Mouse (Mus musculus) limb, embryonic 11.5 days (tissue): ENCODE data around the gene Tbc1d1. TPM values are rescaled to one million over a fixed set of nuclear protein-coding genes. Genes with fewer than 3 reads are reported as not detected.

Source experiments
- ATAC-seq: fragments of 200-750 bp; cut with Nextera tagmentation; 2 replicates; pipeline ENCODE4 v1.8.0; 2017; ENCODE audit warnings: low read depth; ENCODE audit not compliant: insufficient number of reproducible peaks, low FRiP score, low TSS enrichment
- DNase-seq: peaks from one replicate; pipeline ENCODE4 v3.0.0-alpha.2; 2015; ENCODE audit warnings: low spot score
- H3K27ac ChIP-seq: fragments of 300-500 bp; sonication (generic); replicated peaks from 2 replicates; pipeline ENCODE4 v1.5.1; 2014; ENCODE audit warnings: low read depth, mild to moderate bottlenecking, low read length
- H3K27me3 ChIP-seq: fragments of 300-500 bp; sonication (generic); 2 replicates; pipeline ENCODE4 v1.6.1; 2014; ENCODE audit warnings: mild to moderate bottlenecking, low read length, mixed read lengths; ENCODE audit not compliant: control insufficient read depth, insufficient read depth
- H3K36me3 ChIP-seq: fragments of 300-500 bp; sonication (generic); 2 replicates; pipeline ENCODE4 v1.6.1; 2014; ENCODE audit warnings: mild to moderate bottlenecking, low read length, moderate library complexity, mixed read lengths; ENCODE audit not compliant: control insufficient read depth, insufficient read depth
- H3K4me1 ChIP-seq: fragments of 300-500 bp; sonication (generic); 2 replicates; pipeline ENCODE4 v1.6.1; 2014; ENCODE audit warnings: low read length, mixed read lengths; ENCODE audit not compliant: control insufficient read depth, insufficient read depth
- H3K4me2 ChIP-seq: fragments of 300-500 bp; sonication (generic); 2 replicates; pipeline ENCODE4 v1.6.1; 2014; ENCODE audit warnings: low read depth, mild to moderate bottlenecking, moderate library complexity; ENCODE audit not compliant: severe bottlenecking
- H3K4me3 ChIP-seq: fragments of 300-500 bp; sonication (generic); 2 replicates; pipeline ENCODE4 v1.5.1; 2014; ENCODE audit warnings: low read depth, low read length
- H3K9ac ChIP-seq: fragments of 300-500 bp; sonication (generic); 2 replicates; pipeline ENCODE4 v1.6.1; 2014; ENCODE audit warnings: mild to moderate bottlenecking, low read length
- H3K9me3 ChIP-seq: fragments of 300-500 bp; sonication (generic); 2 replicates; pipeline ENCODE4 v1.6.1; 2016; ENCODE audit warnings: low read length; ENCODE audit not compliant: control insufficient read depth
- WGBS: fragments of 180-500 bp; shearing (Covaris S2); extraction: QIAGEN DNeasy Blood & Tissue Kit; methylation state at CpG from one replicate; pipeline ENCODE4 v1.1.7; 2014; 5-methylcytosine and 5-hydroxymethylcytosine counted together
- polyA plus RNA-seq: library from polyadenylated mRNA; unstranded; fragments of >200 nt; fragmentation: Nextera tagmentation; extraction: Ambion mirVana; gene quantifications from 2 replicates; pipeline ENCODE4 v1.2.1, GENCODE M21; 2014

Tbc1d1 gene
- polyA plus RNA-seq, 1 experiment from 2014 or later = 31.9 TPM

DNA sequence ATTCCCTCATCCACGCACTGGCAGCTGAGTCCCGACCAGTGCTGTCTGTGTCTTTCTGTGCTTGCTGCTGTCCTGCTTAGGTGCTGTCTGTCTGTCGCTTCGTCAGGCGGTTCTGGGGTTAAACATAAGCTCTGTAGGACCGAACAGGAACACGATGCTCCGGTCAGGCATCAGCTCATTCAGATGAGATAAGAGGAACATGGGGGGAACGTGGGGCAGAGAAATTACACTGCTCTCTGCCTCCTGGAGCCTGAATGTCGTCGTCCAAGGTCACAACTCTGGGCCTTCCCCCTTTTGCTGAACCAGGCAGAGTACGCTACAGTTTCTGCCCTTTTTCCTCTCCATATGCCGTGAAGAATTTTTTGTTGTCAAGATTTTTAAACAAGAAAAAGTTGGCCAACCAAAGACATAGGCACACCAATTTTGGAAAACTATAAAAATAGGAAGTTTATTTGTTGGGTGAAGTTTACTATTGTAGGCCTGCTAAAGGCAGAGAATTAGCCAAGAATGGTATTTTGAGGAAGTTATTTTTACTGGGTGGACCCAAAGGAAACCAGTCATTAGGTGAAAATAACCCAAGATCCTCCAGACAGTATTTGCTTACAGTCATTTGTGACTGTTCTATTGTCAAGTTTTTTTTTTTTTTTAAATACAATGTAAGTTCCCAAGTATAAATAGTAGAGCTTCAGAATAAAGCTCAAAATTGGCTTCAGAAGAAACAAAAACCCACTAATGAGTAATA is 85.0 kb downstream of the Tbc1d1 start:
- Histone ChIP-seq H3K36me3 (no peaks in the 10 kb centered on the region), H3K27me3 (no peaks in the 10 kb centered on the region), H3K9me3 (no peaks in the 10 kb centered on the region), H3K4me3 (no peak overlapping the region), H3K4me2 (no peak overlapping the region), H3K27ac (no peak overlapping the region), H3K9ac (no peak overlapping the region), H3K4me1 (no peaks in the 10 kb centered on the region; the same call in 1 of the 2 replicates)
- DNase-seq (no peak), ATAC-seq (no peak)
- 81% methylated on average over 13 of the region's 13 CpGs for WGBS

DNA sequence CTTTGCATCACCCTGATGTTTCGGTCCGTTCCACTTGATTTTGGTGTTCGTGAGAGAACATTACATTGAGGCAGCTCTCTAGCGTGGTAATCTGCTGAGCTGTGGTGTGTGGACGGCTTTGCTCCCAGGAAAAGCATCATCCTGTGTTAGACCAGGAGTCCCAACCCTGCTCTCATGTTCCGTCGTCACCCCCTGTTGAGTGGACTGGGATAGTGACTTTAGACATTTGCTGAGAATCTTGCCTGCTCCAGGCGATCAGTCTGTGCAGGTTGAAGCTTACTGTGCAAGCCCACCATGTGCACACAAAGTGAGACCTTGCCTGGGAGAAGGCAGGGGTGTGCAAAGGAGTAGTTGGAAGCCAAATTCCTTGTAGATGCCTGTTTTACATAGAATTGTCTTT is 85.8 kb downstream of the Tbc1d1 start:
- H3K4me1 ChIP-seq = no peaks in the 10 kb centered on the region; the same call in 1 of the 2 replicates
- ATAC-seq (no peak), DNase-seq (no peak)
- no peaks in the 10 kb centered on the region for H3K36me3 ChIP-seq
- H3K27ac ChIP-seq = no peak overlapping the region
- H3K4me3 ChIP-seq = no peak overlapping the region
- 91% methylated on average over 8 of the region's 8 CpGs for WGBS
- no peaks in the 10 kb centered on the region for H3K9me3 ChIP-seq
- H3K9ac ChIP-seq = no peak overlapping the region
- H3K4me2 ChIP-seq = no peak overlapping the region
- no peaks in the 10 kb centered on the region for H3K27me3 ChIP-seq

DNA sequence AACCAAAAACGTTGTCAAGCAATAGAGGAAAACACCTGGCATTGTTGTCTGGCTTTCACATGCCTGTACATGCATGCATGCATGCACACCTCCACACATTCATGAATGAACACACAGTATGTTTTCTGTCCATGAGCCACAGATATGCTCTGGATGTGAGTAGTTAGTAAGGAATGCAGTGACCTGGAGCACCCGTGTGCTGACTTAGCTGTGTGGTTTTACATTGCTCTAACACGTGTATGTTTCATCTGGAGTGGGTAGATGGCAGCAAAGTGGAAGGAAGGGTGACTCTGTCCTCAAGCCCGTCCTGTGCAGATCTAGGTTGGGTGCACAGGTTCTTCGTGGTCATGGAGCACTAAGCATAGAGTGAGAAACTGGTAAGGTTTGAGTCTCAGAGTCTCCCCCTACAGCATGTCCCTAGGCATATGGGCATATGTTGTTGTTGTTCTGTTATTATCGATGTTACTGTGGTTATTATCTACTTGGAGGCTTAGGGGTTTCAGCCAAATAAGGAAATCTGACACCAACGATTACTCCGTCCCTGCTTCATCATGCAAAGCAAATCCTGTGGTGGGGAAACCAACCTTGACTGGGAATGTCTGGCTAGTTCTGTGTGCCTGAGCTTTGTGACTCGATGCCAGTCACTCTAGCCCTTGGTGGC is 86.8 kb downstream of the Tbc1d1 start:
- no peak overlapping the region for H3K9ac ChIP-seq

DNA sequence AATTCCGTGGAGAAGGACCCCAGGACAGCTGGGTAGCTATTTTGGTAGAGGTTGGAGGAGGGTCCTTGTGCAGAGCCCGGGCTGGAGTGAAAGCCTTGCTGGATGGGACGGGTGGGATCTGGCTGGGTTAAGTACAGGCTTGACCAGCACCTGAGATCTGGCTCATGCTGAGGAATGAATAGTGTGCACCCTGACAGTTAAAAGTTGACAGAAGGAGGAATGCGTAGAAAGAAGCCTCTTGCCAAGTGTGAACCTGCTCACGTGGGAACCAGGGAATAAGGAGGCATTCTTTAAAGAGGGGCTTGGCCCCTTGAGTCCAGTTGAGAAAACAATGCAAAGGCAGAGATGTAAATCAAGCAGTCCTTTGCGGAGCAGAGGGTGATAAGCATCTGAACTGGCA is 87.6 kb downstream of the Tbc1d1 start:
- no peaks in the 10 kb centered on the region for H3K36me3 ChIP-seq
- DNase-seq (no peak), ATAC-seq (no peak)
- H3K27ac ChIP-seq = no peak overlapping the region
- 56% methylated on average over 6 of the region's 6 CpGs for WGBS
- no peak overlapping the region for H3K4me3 ChIP-seq
- no peaks in the 10 kb centered on the region for H3K9me3 ChIP-seq
- H3K27me3 ChIP-seq = no peaks in the 10 kb centered on the region
- no peak overlapping the region for H3K4me2 ChIP-seq
- no peaks in the 10 kb centered on the region; the same call in 1 of the 2 replicates for H3K4me1 ChIP-seq
- no peak overlapping the region for H3K9ac ChIP-seq

More for the DNA sequence above, 86.8 kb downstream of the Tbc1d1 start:
- DNase-seq (no peak), ATAC-seq (no peak)
- Histone ChIP-seq H3K9me3 (no peaks in the 10 kb centered on the region), H3K4me3 (no peak overlapping the region), H3K4me1 (no peaks in the 10 kb centered on the region; the same call in 1 of the 2 replicates), H3K36me3 (no peaks in the 10 kb centered on the region), H3K4me2 (no peak overlapping the region), H3K27me3 (no peaks in the 10 kb centered on the region), H3K27ac (no peak overlapping the region)
- WGBS = 78% methylated on average over 9 of the region's 9 CpGs

DNA sequence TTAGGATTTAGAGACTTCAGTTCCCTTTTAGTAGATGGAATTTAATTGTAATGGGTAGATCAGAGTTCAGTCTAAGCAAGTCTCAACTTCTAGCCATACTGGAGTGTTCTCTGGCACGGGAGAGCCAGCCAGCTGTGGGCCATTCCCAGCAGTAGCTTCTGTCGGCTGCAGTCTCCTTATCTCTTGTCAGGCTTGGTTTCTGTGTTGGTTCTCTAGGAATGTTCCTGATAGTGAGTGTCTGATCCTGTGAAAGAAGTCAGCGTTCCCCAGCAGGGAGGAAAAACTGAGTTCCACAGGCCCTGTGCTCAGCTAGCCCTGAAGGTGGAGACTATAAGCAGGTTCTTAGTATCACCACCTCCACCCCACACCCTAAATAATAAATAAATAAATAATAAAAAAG is 88.2 kb downstream of the Tbc1d1 start:
- H3K4me1 ChIP-seq = no peaks in the 10 kb centered on the region; the same call in 1 of the 2 replicates
- no peak for DNase-seq
- H3K27me3 ChIP-seq = no peaks in the 10 kb centered on the region
- no peaks in the 10 kb centered on the region for H3K36me3 ChIP-seq
- no peak overlapping the region for H3K27ac ChIP-seq
- no peak overlapping the region for H3K4me2 ChIP-seq
- no peak overlapping the region for H3K4me3 ChIP-seq
- ATAC-seq = no peak
- no peak overlapping the region for H3K9ac ChIP-seq
- WGBS = 41% methylated on average over 3 of the region's 3 CpGs
- H3K9me3 ChIP-seq = no peaks in the 10 kb centered on the region

DNA sequence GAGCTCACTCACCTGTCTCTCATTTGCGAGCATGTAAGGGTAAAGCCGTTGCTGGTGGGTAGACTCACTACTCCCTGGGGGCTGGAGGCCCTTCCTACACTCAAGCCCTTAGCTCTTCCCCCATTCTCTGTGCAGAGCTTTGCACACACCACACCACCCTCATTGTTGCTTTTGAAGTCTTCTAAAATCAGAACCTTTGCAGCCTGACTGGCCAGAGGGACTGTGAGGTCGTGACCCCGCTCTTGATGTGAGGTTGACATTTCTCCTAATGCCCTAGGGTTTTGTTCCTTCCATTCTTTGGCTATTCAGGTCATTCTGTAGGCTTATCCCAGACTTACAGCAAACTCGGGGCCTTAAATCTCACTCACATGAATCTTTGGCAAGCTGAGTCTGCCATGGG is 88.6 kb downstream of the Tbc1d1 start:
- no peaks in the 10 kb centered on the region for H3K9me3 ChIP-seq
- no peaks in the 10 kb centered on the region for H3K36me3 ChIP-seq
- H3K9ac ChIP-seq = no peak overlapping the region
- DNase-seq = no peak
- ATAC-seq = no peak
- H3K4me1 ChIP-seq = no peaks in the 10 kb centered on the region; the same call in 1 of the 2 replicates
- no peaks in the 10 kb centered on the region for H3K27me3 ChIP-seq
- H3K27ac ChIP-seq = no peak overlapping the region
- H3K4me3 ChIP-seq = no peak overlapping the region
- H3K4me2 ChIP-seq = no peak overlapping the region
- 46% methylated on average over 5 of the region's 5 CpGs for WGBS

DNA sequence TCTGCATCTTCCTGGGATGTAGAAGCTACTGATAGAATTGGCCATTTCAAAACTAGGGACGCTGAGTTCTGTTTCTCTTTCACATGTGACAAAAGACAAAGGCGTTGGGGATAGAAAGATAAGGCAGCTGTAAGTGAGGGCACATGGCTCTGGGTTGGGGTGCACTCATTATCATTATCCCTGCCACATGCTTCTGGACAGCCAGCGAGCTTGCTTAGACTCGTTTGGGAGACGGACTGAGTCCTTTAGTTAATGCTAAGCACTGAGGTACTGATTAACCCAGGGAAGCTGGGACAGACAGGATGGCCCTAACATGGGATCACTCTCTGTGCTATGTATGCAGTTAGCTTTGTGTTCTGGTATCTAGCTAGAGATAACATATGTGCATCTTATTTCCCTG is 95.3 kb downstream of the Tbc1d1 start:
- no peak overlapping the region for H3K4me2 ChIP-seq
- H3K4me1 ChIP-seq = no peaks in the 10 kb centered on the region
- H3K36me3 ChIP-seq = no peaks in the 10 kb centered on the region
- H3K9me3 ChIP-seq = no peaks in the 10 kb centered on the region
- no peak overlapping the region for H3K27ac ChIP-seq
- H3K27me3 ChIP-seq = no peaks in the 10 kb centered on the region
- WGBS = 76% methylated on average over 5 of the region's 5 CpGs
- no peak overlapping the region for H3K9ac ChIP-seq
- H3K4me3 ChIP-seq = no peak overlapping the region
- DNase-seq = no peak
- ATAC-seq = no peak

DNA sequence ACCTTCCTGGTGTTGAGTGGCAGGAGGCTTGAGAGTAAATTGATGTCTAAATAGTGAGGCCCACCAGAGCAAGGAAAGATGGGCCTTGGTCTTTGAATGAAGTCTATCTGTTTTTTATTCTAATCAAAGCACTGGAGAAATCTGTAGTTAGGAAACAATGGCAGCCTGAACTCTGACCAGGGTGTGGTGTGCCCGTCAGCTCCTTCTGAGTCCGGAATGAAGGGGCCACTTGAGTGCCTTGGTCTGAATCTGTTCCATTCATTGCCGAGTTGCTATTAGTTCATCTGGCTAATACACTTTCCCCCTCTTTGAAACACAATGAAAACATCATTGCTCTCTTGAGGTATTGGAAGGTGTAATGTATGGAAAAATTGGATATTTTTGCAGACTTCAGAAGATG is 98.2 kb downstream of the Tbc1d1 start:
- Histone ChIP-seq H3K4me1 (no peaks in the 10 kb centered on the region), H3K27ac (no peak overlapping the region), H3K36me3 (peaks cover 2% of the 10 kb centered on the region; the same call in 1 of the 2 replicates), H3K9ac (no peak overlapping the region), H3K27me3 (no peaks in the 10 kb centered on the region), H3K4me2 (no peak overlapping the region), H3K4me3 (no peak overlapping the region), H3K9me3 (no peaks in the 10 kb centered on the region)
- ATAC-seq (no peak), DNase-seq (no peak)
- 88% methylated on average over 3 of the region's 3 CpGs for WGBS
